Comparison of ENCODE assay signal across 8 mouse cellular contexts in genomic region chr4:99928521-99928920, GRCm38 (mm10). TPM values are rescaled to one million over a fixed set of nuclear protein-coding genes. Genes with fewer than 3 reads are reported as not detected.
DNase-seq lines count a peak whose midpoint lies in the region; ATAC-seq and TF ChIP-seq lines count a peak whose summit lies in the region.

No protein-coding gene starts in this region.

- no peaks in the 10 kb centered on the region for H3K27me3 ChIP-seq in hindbrain, embryonic 13.5 days
- no peaks in the 10 kb centered on the region for H3K27me3 ChIP-seq in hindbrain, embryonic 11.5 days (ENCODE audit: control insufficient read depth, insufficient read depth, low read length)
- no peaks in the 10 kb centered on the region for H3K27me3 ChIP-seq in midbrain, embryonic 16.5 days (ENCODE audit: control insufficient read depth, insufficient read depth, low read depth, low read length)
- H3K27me3 ChIP-seq in midbrain, postnatal 0 days (ENCODE audit: insufficient read depth, low read length), result no peaks in the 10 kb centered on the region
- no peaks in the 10 kb centered on the region for H3K27me3 ChIP-seq in neural tube, embryonic 15.5 days (replicated peaks)

- H3K27ac ChIP-seq in hindbrain, embryonic 13.5 days, result no peak overlapping the region
- no peak overlapping the region for H3K27ac ChIP-seq in hindbrain, embryonic 11.5 days (ENCODE audit: low read depth, low read length)
- H3K27ac ChIP-seq in midbrain, embryonic 16.5 days (ENCODE audit: low read length), result no peak overlapping the region
- H3K27ac ChIP-seq in midbrain, postnatal 0 days (ENCODE audit: low read depth, low read length), result no peak overlapping the region
- no peak overlapping the region for H3K27ac ChIP-seq in neural tube, embryonic 15.5 days (replicated peaks)

- no peak overlapping the region for H3K9ac ChIP-seq in hindbrain, embryonic 13.5 days
- no peak overlapping the region for H3K9ac ChIP-seq in hindbrain, embryonic 11.5 days (ENCODE audit: low read depth, low read length)
- no peak overlapping the region for H3K9ac ChIP-seq in midbrain, embryonic 16.5 days (ENCODE audit: low read depth, low read length)
- H3K9ac ChIP-seq in midbrain, postnatal 0 days (replicated peaks; ENCODE audit: low read length, poor library complexity, severe bottlenecking), result no peak overlapping the region
- no peak overlapping the region for H3K9ac ChIP-seq in neural tube, embryonic 15.5 days (replicated peaks)

- peak overlapping the region; percentile 93; the same call in 1 of the 2 replicates for H3K4me2 ChIP-seq in hindbrain, embryonic 13.5 days
- H3K4me2 ChIP-seq in hindbrain, embryonic 11.5 days (replicated peaks; ENCODE audit: low read depth, low read length), result no peak overlapping the region
- H3K4me2 ChIP-seq in midbrain, embryonic 16.5 days (ENCODE audit: low read length), result peak overlapping the region; percentile 91
- H3K4me2 ChIP-seq in midbrain, postnatal 0 days (ENCODE audit: low read depth, low read length, poor library complexity, severe bottlenecking), result no peak overlapping the region
- H3K4me2 ChIP-seq in neural tube, embryonic 15.5 days, result peak overlapping the region; percentile 93

- DNase-seq in hindbrain, embryonic 11.5 days (ENCODE audit: low spot score), result no peak
- no peak for DNase-seq in midbrain, postnatal 0 days (ENCODE audit: low spot score)
- peak; percentile 39 for DNase-seq in induced T-regulatory cell, adult 2 months (ENCODE audit: low read depth)
- DNase-seq in spleen, postnatal 14 days (ENCODE audit: low spot score in 2 of 2), result no peak
- no peak for DNase-seq in spleen, adult 12 weeks (ENCODE audit: low spot score)

- no peaks in the 10 kb centered on the region for H3K36me3 ChIP-seq in hindbrain, embryonic 13.5 days
- no peaks in the 10 kb centered on the region for H3K36me3 ChIP-seq in hindbrain, embryonic 11.5 days (ENCODE audit: control insufficient read depth, insufficient read depth, low read length)
- H3K36me3 ChIP-seq in midbrain, embryonic 16.5 days (ENCODE audit: control insufficient read depth, insufficient read depth, low read length), result no peaks in the 10 kb centered on the region
- no peaks in the 10 kb centered on the region for H3K36me3 ChIP-seq in midbrain, postnatal 0 days (ENCODE audit: insufficient read depth, low read length)
- no peaks in the 10 kb centered on the region for H3K36me3 ChIP-seq in neural tube, embryonic 15.5 days

- WGBS in hindbrain, embryonic 13.5 days, result 82% methylated on average over 6 of the region's 6 CpGs
- WGBS in hindbrain, embryonic 11.5 days, result 75% methylated on average over 6 of the region's 6 CpGs
- 81% methylated on average over 6 of the region's 6 CpGs for WGBS in midbrain, embryonic 16.5 days
- WGBS in midbrain, postnatal 0 days, result 80% methylated on average over 6 of the region's 6 CpGs
- 85% methylated on average over 6 of the region's 6 CpGs for whole genome bisulfite sequencing in neural tube, embryonic 15.5 days

- no peak overlapping the region for H3K4me3 ChIP-seq in hindbrain, embryonic 13.5 days
- H3K4me3 ChIP-seq in hindbrain, embryonic 11.5 days (ENCODE audit: low read depth, low read length), result no peak overlapping the region
- no peak overlapping the region for H3K4me3 ChIP-seq in midbrain, embryonic 16.5 days (ENCODE audit: low read depth, low read length)
- H3K4me3 ChIP-seq in midbrain, postnatal 0 days (ENCODE audit: low read depth, low read length), result no peak overlapping the region; the same call in 1 of the 2 replicates
- H3K4me3 ChIP-seq in neural tube, embryonic 15.5 days (replicated peaks), result no peak overlapping the region; the same call in 1 of the 2 replicates

- peaks cover 23% of the 10 kb centered on the region for H3K4me1 ChIP-seq in hindbrain, embryonic 13.5 days (replicated peaks)
- H3K4me1 ChIP-seq in hindbrain, embryonic 11.5 days (replicated peaks; ENCODE audit: control insufficient read depth, insufficient read depth, low read length), result no peaks in the 10 kb centered on the region
- H3K4me1 ChIP-seq in midbrain, embryonic 16.5 days (ENCODE audit: control insufficient read depth, insufficient read depth, low read length), result peaks cover 10% of the 10 kb centered on the region; the same call in 1 of the 2 replicates
- H3K4me1 ChIP-seq in midbrain, postnatal 0 days (ENCODE audit: insufficient read depth, low read length), result peaks cover 9% of the 10 kb centered on the region; the same call in 1 of the 2 replicates
- peaks cover 15% of the 10 kb centered on the region for H3K4me1 ChIP-seq in neural tube, embryonic 15.5 days

- ATAC-seq in hindbrain, embryonic 13.5 days (ENCODE audit: low FRiP score), result no peak
- no peak for ATAC-seq in hindbrain, embryonic 11.5 days (ENCODE audit: low FRiP score)
- ATAC-seq in midbrain, embryonic 16.5 days, result no peak
- ATAC-seq in midbrain, postnatal 0 days (ENCODE audit: low FRiP score), result no peak
- ATAC-seq in neural tube, embryonic 15.5 days (ENCODE audit: low FRiP score), result no peak

- no peak for TF ChIP-seq CTCF in midbrain, postnatal 0 days (IDR thresholded peaks at IDR 0.05)

- H3K9me3 ChIP-seq in hindbrain, embryonic 13.5 days, result no peaks in the 10 kb centered on the region
- H3K9me3 ChIP-seq in hindbrain, embryonic 11.5 days (ENCODE audit: control insufficient read depth, low read length), result no peaks in the 10 kb centered on the region
- no peaks in the 10 kb centered on the region for H3K9me3 ChIP-seq in midbrain, embryonic 16.5 days (replicated peaks; ENCODE audit: control insufficient read depth, low read length, poor library complexity, severe bottlenecking)
- H3K9me3 ChIP-seq in midbrain, postnatal 0 days (ENCODE audit: low read length), result no peaks in the 10 kb centered on the region
- H3K9me3 ChIP-seq in neural tube, embryonic 15.5 days (replicated peaks), result no peaks in the 10 kb centered on the region

RNA-seq across cellular contexts. Expression of gene Pgm1, which starts 0.7 kb away (rescaled TPM):
- polyA plus RNA-seq in hindbrain, embryonic 13.5 days (2015; fragmentation: Nextera tagmentation; extraction: Ambion mirVana), result 53.9 and 57.0 TPM in 2 replicates
- polyA plus RNA-seq in hindbrain, embryonic 11.5 days (2014; fragmentation: Nextera tagmentation; extraction: Ambion mirVana), result 47.5 and 48.9 TPM in 2 replicates
- 78.2 and 91.5 TPM in 2 replicates for polyA plus RNA-seq in midbrain, embryonic 16.5 days (2015; fragmentation: Nextera tagmentation; extraction: Ambion mirVana)
- 103 and 112 TPM in 2 replicates for total RNA-seq in midbrain, postnatal 0 days (2014; rRNA removed)
- polyA plus RNA-seq in midbrain, postnatal 0 days (2015; fragmentation: Nextera tagmentation; extraction: Ambion mirVana), result 106 and 114 TPM in 2 replicates
- 91.9 and 96.9 TPM in 2 replicates for polyA plus RNA-seq in neural tube, embryonic 15.5 days (2015; fragmentation: Nextera tagmentation; extraction: Ambion mirVana)

RNA-seq across cellular contexts. Expression of gene Itgb3bp, which starts 1.1 kb away (rescaled TPM):
- polyA plus RNA-seq in hindbrain, embryonic 13.5 days (2015; fragmentation: Nextera tagmentation; extraction: Ambion mirVana), result 18.5 and 18.7 TPM in 2 replicates
- 45.8 and 48.1 TPM in 2 replicates for polyA plus RNA-seq in hindbrain, embryonic 11.5 days (2014; fragmentation: Nextera tagmentation; extraction: Ambion mirVana)
- polyA plus RNA-seq in midbrain, embryonic 16.5 days (2015; fragmentation: Nextera tagmentation; extraction: Ambion mirVana), result 12.4 and 12.9 TPM in 2 replicates
- 2.9 and 6.4 TPM in 2 replicates for total RNA-seq in midbrain, postnatal 0 days (2014; rRNA removed)
- polyA plus RNA-seq in midbrain, postnatal 0 days (2015; fragmentation: Nextera tagmentation; extraction: Ambion mirVana), result 6.6 and 8.8 TPM in 2 replicates
- polyA plus RNA-seq in neural tube, embryonic 15.5 days (2015; fragmentation: Nextera tagmentation; extraction: Ambion mirVana), result 13.1 and 17.3 TPM in 2 replicates

Comparison
In these comparisons a context has a peak if more than half of its experiments do, and no peak if none do; other contexts are left out.
1. H3K4me2 ChIP-seq: peak in hindbrain, embryonic 13.5 days (single experiment), midbrain, embryonic 16.5 days (single experiment) and neural tube, embryonic 15.5 days (single experiment); none in hindbrain, embryonic 11.5 days (single experiment) and midbrain, postnatal 0 days (single experiment).